Comparison of ENCODE assay signal across 18 mouse cellular contexts in genomic region chr15:6341427-6341826, GRCm38 (mm10). TPM values are rescaled to one million over a fixed set of nuclear protein-coding genes. Genes with fewer than 3 reads are reported as not detected.
DNase-seq lines count a peak whose midpoint lies in the region; ATAC-seq and TF ChIP-seq lines count a peak whose summit lies in the region.
"Had no signal": no experiment of that assay in that cellular context is flagged by ENCODE, and none has a peak within 500 bp of the region (broad histone marks: within the 10 kb centered on the region; RNA-seq: fewer than 3 reads in every experiment).

No protein-coding gene starts in this region.

- no peaks in the 10 kb centered on the region for H3K9me3 ChIP-seq in liver, embryonic 12.5 days (replicated peaks)
- H3K9me3 ChIP-seq: embryonic facial prominence, embryonic 12.5 days; forebrain, embryonic 15.5 days; hindbrain, embryonic 13.5 days; kidney, embryonic 15.5 days; limb, embryonic 12.5 days; midbrain, embryonic 10.5 days; neural tube, embryonic 13.5 days had no signal

- WGBS in liver, adult 2 months: 87% methylated on average over 6 of the region's 6 CpGs
- 45% methylated on average over 6 of the region's 6 CpGs for WGBS in liver, embryonic 12.5 days (ENCODE audit: insufficient replicate concordance)

- no peaks in the 10 kb centered on the region for H3K36me3 ChIP-seq in liver, adult 2 months (ENCODE audit: control insufficient read depth, insufficient read depth, low read length)
- H3K36me3 ChIP-seq in liver, embryonic 12.5 days: no peaks in the 10 kb centered on the region
- H3K36me3 ChIP-seq: embryonic facial prominence, embryonic 12.5 days; forebrain, embryonic 15.5 days; hindbrain, embryonic 13.5 days; kidney, embryonic 15.5 days; limb, embryonic 12.5 days; midbrain, embryonic 10.5 days; neural tube, embryonic 13.5 days had no signal

- TF ChIP-seq CTCF in gastrocnemius, adult 2 months (IDR thresholded peaks at IDR 0.05): no peak
- TF ChIP-seq CTCF in liver, adult 2 months (IDR thresholded peaks at IDR 0.05; ENCODE audit: low read depth, low read length): no peak

- peak; percentile 7 for DNase-seq in gastrocnemius, adult 18-20 months (ENCODE audit: low spot score)
- DNase-seq in gastrocnemius, adult 2 months: no peak
- DNase-seq in liver, adult 2 months (ENCODE audit: extremely low read depth, low read depth, low spot score): peak; percentile 47
- DNase-seq in brain, adult 2 months (ENCODE audit: low read depth, low spot score): peak; percentile 31
- peak; percentile 19 to 21 for DNase-seq in monocyte, adult 2 months (ENCODE audit: low read depth in 1 of 2, low spot score in 2 of 2)
- DNase-seq in left cerebral cortex, postnatal 25 days (ENCODE audit: low spot score in 2 of 2): no peak
- no peak for DNase-seq in embryo, embryonic 9.5 days (ENCODE audit: extremely low spot score)
- DNase-seq: cerebellum, adult 18-20 months; thymus, postnatal 36 days had no signal

- H3K4me2 ChIP-seq in liver, embryonic 12.5 days: no peak overlapping the region
- H3K4me2 ChIP-seq: embryonic facial prominence, embryonic 12.5 days; forebrain, embryonic 15.5 days; hindbrain, embryonic 13.5 days; kidney, embryonic 15.5 days; limb, embryonic 12.5 days; neural tube, embryonic 13.5 days had no signal

- intact Hi-C loops in gastrocnemius, adult 2 months (cut with DNase I): no loop called here
- intact Hi-C loops in left cerebral cortex, postnatal 25 days (cut with DNase I): no loop called here

- no peak overlapping the region for H3K9ac ChIP-seq in liver, adult 2 months (ENCODE audit: low read depth, low read length)
- H3K9ac ChIP-seq in liver, embryonic 12.5 days: no peak overlapping the region
- H3K9ac ChIP-seq: embryonic facial prominence, embryonic 12.5 days; forebrain, embryonic 15.5 days; hindbrain, embryonic 13.5 days; kidney, embryonic 15.5 days; limb, embryonic 12.5 days; neural tube, embryonic 13.5 days had no signal

- H3K27ac ChIP-seq in gastrocnemius, adult 2 months: no peak overlapping the region
- H3K27ac ChIP-seq in liver, adult 2 months (replicated peaks; ENCODE audit: insufficient read depth, low read depth, low read length): no peak overlapping the region
- H3K27ac ChIP-seq in liver, embryonic 12.5 days: no peak overlapping the region
- H3K27ac ChIP-seq: embryonic facial prominence, embryonic 12.5 days; forebrain, embryonic 15.5 days; hindbrain, embryonic 13.5 days; kidney, embryonic 15.5 days; limb, embryonic 12.5 days; midbrain, embryonic 10.5 days; neural tube, embryonic 13.5 days had no signal

- H3K79me2 ChIP-seq in liver, adult 2 months (ENCODE audit: control insufficient read depth, insufficient read depth, low read length): no peaks in the 10 kb centered on the region

- no peak for TF ChIP-seq POLR2A in liver, adult 2 months (IDR thresholded peaks at IDR 0.05; ENCODE audit: extremely low read depth, insufficient read depth, low read length)

- no peaks in the 10 kb centered on the region for H3K27me3 ChIP-seq in liver, adult 2 months (ENCODE audit: control insufficient read depth, insufficient read depth, low read length)
- H3K27me3 ChIP-seq in liver, embryonic 12.5 days (replicated peaks): no peaks in the 10 kb centered on the region
- H3K27me3 ChIP-seq: embryonic facial prominence, embryonic 12.5 days; forebrain, embryonic 15.5 days; hindbrain, embryonic 13.5 days; kidney, embryonic 15.5 days; limb, embryonic 12.5 days; neural tube, embryonic 13.5 days had no signal

- ATAC-seq in liver, embryonic 12.5 days: no peak
- ATAC-seq: forebrain, embryonic 15.5 days had no signal

- no peaks in the 10 kb centered on the region for H3K4me1 ChIP-seq in liver, adult 2 months (ENCODE audit: control insufficient read depth, insufficient read depth, low read length)
- no peaks in the 10 kb centered on the region for H3K4me1 ChIP-seq in liver, embryonic 12.5 days
- H3K4me1 ChIP-seq: forebrain, embryonic 15.5 days; hindbrain, embryonic 13.5 days; kidney, embryonic 15.5 days; midbrain, embryonic 10.5 days had no signal

- no peak overlapping the region for H3K4me3 ChIP-seq in gastrocnemius, adult 2 months
- H3K4me3 ChIP-seq in liver, adult 2 months (ENCODE audit: insufficient read depth, low read depth, low read length): no peak overlapping the region
- no peak overlapping the region for H3K4me3 ChIP-seq in liver, embryonic 12.5 days
- H3K4me3 ChIP-seq: embryonic facial prominence, embryonic 12.5 days; forebrain, embryonic 15.5 days; hindbrain, embryonic 13.5 days; kidney, embryonic 15.5 days; limb, embryonic 12.5 days; midbrain, embryonic 10.5 days; neural tube, embryonic 13.5 days had no signal

RNA-seq across cellular contexts. Expression of gene Dab2, which starts 41.8 kb away (rescaled TPM):
- total RNA-seq in gastrocnemius, adult 18-20 months (2021): 10 to 100 TPM in 1 of 2 experiments, 1 to 10 TPM in 1; 4.9 to 11.5 TPM
- total RNA-seq in gastrocnemius, adult 2 months (2021): 10 to 100 TPM; 10.5 to 11.0 TPM
- total RNA-seq in liver, adult 2 months (2014; rRNA removed): 7.9 and 8.9 TPM in 2 replicates
- polyA plus RNA-seq in liver, adult 2 months (2012; rRNA removed): 4.2 and 8.1 TPM in 2 replicates
- polyA plus RNA-seq in liver, embryonic 12.5 days (2016; fragmentation: Nextera tagmentation; extraction: Ambion mirVana): 17.1 and 19.9 TPM in 2 replicates
- 10 to 100 TPM; 13.7 to 15.3 TPM for total RNA-seq in left cerebral cortex, postnatal 25 days (2021)
- total RNA-seq: MEL had no signal

Comparison
In these comparisons a context has a peak if more than half of its experiments do, and no peak if none do; other contexts are left out.
1. DNase-seq: peak in gastrocnemius, adult 18-20 months (single experiment), liver, adult 2 months (single experiment), brain, adult 2 months (single experiment) and monocyte, adult 2 months (2 of 2); none in gastrocnemius, adult 2 months (single experiment), left cerebral cortex, postnatal 25 days (0 of 2) and embryo, embryonic 9.5 days (single experiment).